ENCODE assay signal across 8 mouse cellular contexts in genomic region chr12:84011251-84012040, GRCm38 (mm10). TPM values are rescaled to one million over a fixed set of nuclear protein-coding genes. Genes with fewer than 3 reads are reported as not detected.
A peak's percentile ranks its signal among the peaks of the same experiment; 100 is the strongest.
DNase-seq lines count a peak whose midpoint lies in the region; ATAC-seq lines count a peak whose summit lies in the region.

No protein-coding gene starts in this region.

- no peak overlapping the region for H3K27ac ChIP-seq in limb, embryonic 10.5 days
- H3K27ac ChIP-seq in midbrain, embryonic 12.5 days (replicated peaks) = peak overlapping the region; percentile 39; the same call in 1 of the 2 replicates

- H3K36me3 ChIP-seq in limb, embryonic 10.5 days = peaks cover 9% of the 10 kb centered on the region; the same call in 1 of the 2 replicates
- no peaks in the 10 kb centered on the region for H3K36me3 ChIP-seq in midbrain, embryonic 12.5 days
- no peaks in the 10 kb centered on the region for H3K36me3 ChIP-seq in splenic B cell, adult 2 months (ENCODE audit: control insufficient read depth, insufficient read depth, low read length, poor library complexity, severe bottlenecking)

- H3K27me3 ChIP-seq in limb, embryonic 10.5 days (ENCODE audit: low read depth, poor library complexity, severe bottlenecking) = 0 out of 2 replicates have a peak, but pooled peaks cover 9% of the 10 kb centered on the region
- no peaks in the 10 kb centered on the region for H3K27me3 ChIP-seq in midbrain, embryonic 12.5 days
- H3K27me3 ChIP-seq in splenic B cell, adult 2 months (ENCODE audit: control insufficient read depth, insufficient read depth, low read length, poor library complexity, severe bottlenecking) = no peaks in the 10 kb centered on the region

- ATAC-seq in midbrain, embryonic 12.5 days (ENCODE audit: low FRiP score, low read depth) = peak; percentile 71
- no peak for ATAC-seq in megakaryocyte progenitor cell, adult 5-6 weeks (replicated peaks; ENCODE audit: poor library complexity)

- WGBS in limb, embryonic 10.5 days = 72% methylated on average over 12 of the region's 12 CpGs
- WGBS in midbrain, embryonic 12.5 days = 24% methylated on average over 12 of the region's 12 CpGs

- DNase-seq in adrenal gland, adult 18-20 months (ENCODE audit: low spot score in 2 of 2) = peak; percentile 54 to 57
- peak; percentile 80 for DNase-seq in embryo, embryonic 10 days (ENCODE audit: low spot score)
- peak; percentile 72 for DNase-seq in gastrocnemius, postnatal 14 days
- DNase-seq in kidney, adult 18-20 months = peak; percentile 92
- DNase-seq in limb, embryonic 10.5 days (ENCODE audit: low spot score) = no peak
- peak; percentile 31 for DNase-seq in splenic B cell, adult 2 months (ENCODE audit: low read depth, low spot score)

- 0 out of 2 replicates have a peak overlapping the region, but pooled peaks have one; percentile 5 for H3K4me3 ChIP-seq in limb, embryonic 10.5 days
- H3K4me3 ChIP-seq in midbrain, embryonic 12.5 days = 0 out of 2 replicates have a peak overlapping the region, but pooled peaks have one; percentile 2

- H3K4me1 ChIP-seq in limb, embryonic 10.5 days = peaks cover 17% of the 10 kb centered on the region
- H3K4me1 ChIP-seq in midbrain, embryonic 12.5 days = peaks cover 28% of the 10 kb centered on the region

- H3K9me3 ChIP-seq in limb, embryonic 10.5 days (replicated peaks) = no peaks in the 10 kb centered on the region
- H3K9me3 ChIP-seq in midbrain, embryonic 12.5 days = no peaks in the 10 kb centered on the region

- no peak overlapping the region for H3K9ac ChIP-seq in midbrain, embryonic 12.5 days (replicated peaks)

- intact Hi-C loops in gastrocnemius, postnatal 14 days (cut with DNase I; ENCODE audit: low total_unique reads) = no loop called here

- peak overlapping the region; percentile 55 for H3K4me2 ChIP-seq in midbrain, embryonic 12.5 days (replicated peaks)

RNA-seq across cellular contexts. Expression of gene Acot1, which starts 2.2 kb away (rescaled TPM):
- 10 to 100 TPM in 1 of 2 experiments, 1 to 10 TPM in 1; 8.5 to 12.6 TPM for total RNA-seq in adrenal gland, adult 18-20 months (2021)
- 1 to 10 TPM; 5.7 to 8.0 TPM for total RNA-seq in gastrocnemius, postnatal 14 days (2021)
- polyA plus RNA-seq in limb, embryonic 10.5 days (2016; fragmentation: Nextera tagmentation; extraction: Ambion mirVana) = 20.9 and 27.7 TPM in 2 replicates
- 44.3 and 50.8 TPM in 2 replicates for polyA plus RNA-seq in midbrain, embryonic 12.5 days (2016; fragmentation: Nextera tagmentation; extraction: Ambion mirVana)
- 10.8 and 14.6 TPM in 2 replicates for total RNA-seq in megakaryocyte progenitor cell, adult 5-6 weeks (2015)
- 11.8 and 13.6 TPM in 2 replicates for total RNA-seq in megakaryocyte progenitor cell, adult 5-6 weeks (2017)

RNA-seq across cellular contexts. Expression of gene Acot2, which starts 23.8 kb away (rescaled TPM):
- 10 to 100 TPM; 19.2 to 38.5 TPM for total RNA-seq in adrenal gland, adult 18-20 months (2021)
- total RNA-seq in gastrocnemius, postnatal 14 days (2021) = 10 to 100 TPM; 12.8 to 20.2 TPM
- polyA plus RNA-seq in limb, embryonic 10.5 days (2016; fragmentation: Nextera tagmentation; extraction: Ambion mirVana) = 14.0 and 15.1 TPM in 2 replicates
- 14.7 and 14.9 TPM in 2 replicates for polyA plus RNA-seq in midbrain, embryonic 12.5 days (2016; fragmentation: Nextera tagmentation; extraction: Ambion mirVana)
- 12.1 and 13.3 TPM in 2 replicates for total RNA-seq in megakaryocyte progenitor cell, adult 5-6 weeks (2015)
- total RNA-seq in megakaryocyte progenitor cell, adult 5-6 weeks (2017) = 9.4 and 12.7 TPM in 2 replicates

RNA-seq across cellular contexts. Expression of gene Acot4, which starts 26.7 kb away (rescaled TPM):
- total RNA-seq in adrenal gland, adult 18-20 months (2021) = 1 to 10 TPM; 1.7 to 3.7 TPM
- under 1 TPM; 0.16 to 0.27 TPM for total RNA-seq in gastrocnemius, postnatal 14 days (2021)
- 0.15 and 0.16 TPM in 2 replicates for polyA plus RNA-seq in limb, embryonic 10.5 days (2016; fragmentation: Nextera tagmentation; extraction: Ambion mirVana)
- 0.18 and 0.67 TPM in 2 replicates for polyA plus RNA-seq in midbrain, embryonic 12.5 days (2016; fragmentation: Nextera tagmentation; extraction: Ambion mirVana)
- 0.07 TPM in 1 of 2 replicates, not detected in the other for total RNA-seq in megakaryocyte progenitor cell, adult 5-6 weeks (2015)
- 0.03 TPM in 1 of 2 replicates, not detected in the other for total RNA-seq in megakaryocyte progenitor cell, adult 5-6 weeks (2017)

RNA-seq across cellular contexts. Expression of gene Heatr4, which starts 26.8 kb away (rescaled TPM):
- not detected for total RNA-seq in adrenal gland, adult 18-20 months (2021)
- total RNA-seq in gastrocnemius, postnatal 14 days (2021) = not detected
- polyA plus RNA-seq in limb, embryonic 10.5 days (2016; fragmentation: Nextera tagmentation; extraction: Ambion mirVana) = not detected in 2 replicates
- polyA plus RNA-seq in midbrain, embryonic 12.5 days (2016; fragmentation: Nextera tagmentation; extraction: Ambion mirVana) = not detected in 2 replicates
- total RNA-seq in megakaryocyte progenitor cell, adult 5-6 weeks (2015) = not detected in 2 replicates
- total RNA-seq in megakaryocyte progenitor cell, adult 5-6 weeks (2017) = not detected in 2 replicates

RNA-seq across cellular contexts. Expression of gene Gm49366, which starts 27.3 kb away (rescaled TPM):
- total RNA-seq in adrenal gland, adult 18-20 months (2021) = not detected
- not detected for total RNA-seq in gastrocnemius, postnatal 14 days (2021)
- not detected in 2 replicates for polyA plus RNA-seq in limb, embryonic 10.5 days (2016; fragmentation: Nextera tagmentation; extraction: Ambion mirVana)
- polyA plus RNA-seq in midbrain, embryonic 12.5 days (2016; fragmentation: Nextera tagmentation; extraction: Ambion mirVana) = not detected in 2 replicates
- total RNA-seq in megakaryocyte progenitor cell, adult 5-6 weeks (2015) = not detected in 2 replicates
- not detected in 2 replicates for total RNA-seq in megakaryocyte progenitor cell, adult 5-6 weeks (2017)
